Mouse (Mus musculus): Measurements from ENCODE around the gene Tmem94. TPM values are rescaled to one million over a fixed set of nuclear protein-coding genes. Genes with fewer than 3 reads are reported as not detected.

Tmem94 gene
- polyA plus RNA-seq, 1 experiment from 2014 or later, result 36.8 TPM

- peak overlapping the region; percentile 96 for H3K27ac ChIP-seq
- H3K9me3 ChIP-seq, result no peaks in the 10 kb centered on the region
- H3K4me1 ChIP-seq, result peaks cover 74% of the 10 kb centered on the region
- 4% methylated on average over 27 of the region's 28 CpGs for WGBS
- H3K36me3 ChIP-seq (replicated peaks), result peaks cover 58% of the 10 kb centered on the region
- no peaks in the 10 kb centered on the region for H3K27me3 ChIP-seq (ENCODE audit: poor library complexity, severe bottlenecking)
- no peak for DNase-seq (ENCODE audit: extremely low spot score, low spot score)
- H3K4me3 ChIP-seq, result peak overlapping the region; percentile 89
Observed at GRCm38 (mm10) chr11:115812533-115813420, 47.5 kb downstream of the Tmem94 start.

GRCm38 (mm10) chr11:115813507-115814296 is 48.5 kb downstream of the Tmem94 start, which contains the start of gene Caskin2:
TSS of gene Caskin2 (minus strand) at chr11:115813639.
- Histone ChIP-seq H3K4me1 (peaks cover 64% of the 10 kb centered on the region), H3K27ac (peak within 1 kb of the TSS; percentile 96), H3K36me3 (replicated peaks) (peaks cover 60% of the 10 kb centered on the region), H3K9me3 (no peaks in the 10 kb centered on the region), H3K4me3 (peak within 1 kb of the TSS; percentile 89), H3K27me3 (ENCODE audit: poor library complexity, severe bottlenecking) (no peaks in the 10 kb centered on the region)
- DNase-seq (ENCODE audit: extremely low spot score, low spot score), result peak; percentile 100
- WGBS, result under 1% methylated on average over 43 of the region's 44 CpGs

- no peaks in the 10 kb centered on the region for H3K9me3 ChIP-seq
- H3K36me3 ChIP-seq (replicated peaks), result peaks cover 57% of the 10 kb centered on the region
- H3K4me3 ChIP-seq, result peak within 1 kb of the TSS; percentile 89
- DNase-seq (ENCODE audit: extremely low spot score, low spot score), result peak; percentile 87
- peaks cover 53% of the 10 kb centered on the region for H3K4me1 ChIP-seq
- peak within 1 kb of the TSS; percentile 96 for H3K27ac ChIP-seq
- no peaks in the 10 kb centered on the region for H3K27me3 ChIP-seq (ENCODE audit: poor library complexity, severe bottlenecking)
- under 1% methylated on average over 77 of the region's 84 CpGs for WGBS
Observed at GRCm38 (mm10) chr11:115814605-115815450, 49.6 kb downstream of the Tmem94 start, which contains the start of gene Tsen54. TSS of gene Tsen54 (plus strand) at chr11:115814724.

- H3K36me3 ChIP-seq (replicated peaks), result peaks cover 58% of the 10 kb centered on the region
- no peaks in the 10 kb centered on the region for H3K9me3 ChIP-seq
- 92% methylated on average over 5 of the region's 5 CpGs for WGBS
- no peak overlapping the region for H3K27ac ChIP-seq
- peaks cover 3% of the 10 kb centered on the region for H3K27me3 ChIP-seq (ENCODE audit: poor library complexity, severe bottlenecking)
- no peak for DNase-seq (ENCODE audit: extremely low spot score, low spot score)
- peaks cover 28% of the 10 kb centered on the region for H3K4me1 ChIP-seq
- H3K4me3 ChIP-seq, result no peak overlapping the region
Observed at GRCm38 (mm10) chr11:115817331-115817730, 52.1 kb downstream of the Tmem94 start.

GRCm38 (mm10) chr11:115819915-115820623 is 54.8 kb downstream of the Tmem94 start:
- 91% methylated on average over 16 of the region's 16 CpGs for WGBS
- no peak for DNase-seq (ENCODE audit: extremely low spot score, low spot score)
- no peaks in the 10 kb centered on the region for H3K9me3 ChIP-seq
- H3K4me1 ChIP-seq, result peaks cover 28% of the 10 kb centered on the region
- H3K27me3 ChIP-seq (ENCODE audit: poor library complexity, severe bottlenecking), result peaks cover 31% of the 10 kb centered on the region
- H3K4me3 ChIP-seq, result no peak overlapping the region
- no peak overlapping the region for H3K27ac ChIP-seq
- H3K36me3 ChIP-seq (replicated peaks), result peaks cover 66% of the 10 kb centered on the region

GRCm38 (mm10) chr11:115821001-115821400 is 55.8 kb downstream of the Tmem94 start:
- WGBS, result 90% methylated on average over 4 of the region's 4 CpGs
- DNase-seq (ENCODE audit: extremely low spot score, low spot score), result no peak
- peaks cover 66% of the 10 kb centered on the region for H3K36me3 ChIP-seq (replicated peaks)

GRCm38 (mm10) chr11:115823774-115824740 is 58.8 kb downstream of the Tmem94 start, which contains the start of gene Llgl2:
TSS of gene Llgl2 (plus strand) at chr11:115824049.
- peak; percentile 82 for DNase-seq (ENCODE audit: extremely low spot score, low spot score)
- WGBS, result under 1% methylated on average over 87 of the region's 87 CpGs
- H3K36me3 ChIP-seq (replicated peaks), result peaks cover 38% of the 10 kb centered on the region
- no peaks in the 10 kb centered on the region for H3K9me3 ChIP-seq
- H3K4me1 ChIP-seq, result peaks cover 35% of the 10 kb centered on the region
- peak within 1 kb of the TSS; percentile 64 for H3K27ac ChIP-seq
- H3K4me3 ChIP-seq, result peak within 1 kb of the TSS; percentile 64
- peaks cover 71% of the 10 kb centered on the region for H3K27me3 ChIP-seq (ENCODE audit: poor library complexity, severe bottlenecking)

More at GRCm38 (mm10) chr11:115821001-115821400, 55.8 kb downstream of the Tmem94 start:
- Histone ChIP-seq H3K4me3 (no peak overlapping the region), H3K27me3 (ENCODE audit: poor library complexity, severe bottlenecking) (peaks cover 40% of the 10 kb centered on the region), H3K4me1 (peaks cover 19% of the 10 kb centered on the region), H3K27ac (no peak overlapping the region), H3K9me3 (no peaks in the 10 kb centered on the region)

- Histone ChIP-seq H3K27me3 (ENCODE audit: poor library complexity, severe bottlenecking) (peaks cover 78% of the 10 kb centered on the region), H3K9me3 (no peaks in the 10 kb centered on the region), H3K4me1 (peaks cover 40% of the 10 kb centered on the region), H3K27ac (no peak overlapping the region), H3K4me3 (peak overlapping the region; percentile 64), H3K36me3 (replicated peaks) (peaks cover 33% of the 10 kb centered on the region)
- 14% methylated on average over 11 of the region's 11 CpGs for whole genome bisulfite sequencing
- DNase-seq (ENCODE audit: extremely low spot score, low spot score), result no peak
Observed at GRCm38 (mm10) chr11:115824813-115825212, 59.6 kb downstream of the Tmem94 start.

- Histone ChIP-seq H3K4me3 (no peak overlapping the region), H3K27ac (no peak overlapping the region), H3K27me3 (ENCODE audit: poor library complexity, severe bottlenecking) (peaks cover 95% of the 10 kb centered on the region), H3K36me3 (replicated peaks) (peaks cover 16% of the 10 kb centered on the region), H3K9me3 (no peaks in the 10 kb centered on the region), H3K4me1 (peaks cover 57% of the 10 kb centered on the region)
- 48% methylated on average over 5 of the region's 5 CpGs for WGBS
- no peak for DNase-seq (ENCODE audit: extremely low spot score, low spot score)
Observed at GRCm38 (mm10) chr11:115826487-115826886, 61.3 kb downstream of the Tmem94 start.

GRCm38 (mm10) chr11:115827624-115828023 is 62.4 kb downstream of the Tmem94 start:
- no peak overlapping the region for H3K27ac ChIP-seq
- H3K9me3 ChIP-seq, result no peaks in the 10 kb centered on the region
- peaks cover 69% of the 10 kb centered on the region for H3K4me1 ChIP-seq
- peaks cover 5% of the 10 kb centered on the region for H3K36me3 ChIP-seq (replicated peaks)
- WGBS, result 88% methylated on average over 6 of the region's 6 CpGs
- no peak overlapping the region for H3K4me3 ChIP-seq
- peaks cover 100% of the 10 kb centered on the region for H3K27me3 ChIP-seq (ENCODE audit: poor library complexity, severe bottlenecking)
- no peak for DNase-seq (ENCODE audit: extremely low spot score, low spot score)

- Histone ChIP-seq H3K36me3 (replicated peaks) (no peaks in the 10 kb centered on the region), H3K27me3 (ENCODE audit: poor library complexity, severe bottlenecking) (peaks cover 100% of the 10 kb centered on the region), H3K4me3 (no peak overlapping the region), H3K9me3 (no peaks in the 10 kb centered on the region), H3K27ac (no peak overlapping the region), H3K4me1 (peaks cover 72% of the 10 kb centered on the region)
- WGBS, result 69% methylated on average over 4 of the region's 4 CpGs
- DNase-seq (ENCODE audit: extremely low spot score, low spot score), result no peak
Observed at GRCm38 (mm10) chr11:115829036-115829435, 63.8 kb downstream of the Tmem94 start.
